Mouse (Mus musculus): ENCODE results near the gene Slc50a1.

GRCm38 (mm10) chr3:89280606-89281511, 10.5 kb upstream of the Slc50a1 start, which contains the start of gene Efna1:
- TF ChIP-seq POLR2A (IDR thresholded peaks at IDR 0.05; ENCODE audit: control insufficient read depth, low read depth, low read length) (no peak), CTCF (IDR thresholded peaks at IDR 0.05; ENCODE audit: control insufficient read depth, insufficient read depth, insufficient replicate concordance, low read depth, low read length) (0 out of 2 replicates have a peak, but pooled peaks have one; percentile 9)

Measured in testis, adult 2 months (tissue).